Mouse (Mus musculus): ENCODE results near the gene Zp2. TPM values are rescaled to one million over a fixed set of nuclear protein-coding genes. Genes with fewer than 3 reads are reported as not detected.

The Zp2 gene
- total and polyA plus RNA-seq, 2 experiments from 2014 or later: 0.15 to 0.31 TPM

DNA sequence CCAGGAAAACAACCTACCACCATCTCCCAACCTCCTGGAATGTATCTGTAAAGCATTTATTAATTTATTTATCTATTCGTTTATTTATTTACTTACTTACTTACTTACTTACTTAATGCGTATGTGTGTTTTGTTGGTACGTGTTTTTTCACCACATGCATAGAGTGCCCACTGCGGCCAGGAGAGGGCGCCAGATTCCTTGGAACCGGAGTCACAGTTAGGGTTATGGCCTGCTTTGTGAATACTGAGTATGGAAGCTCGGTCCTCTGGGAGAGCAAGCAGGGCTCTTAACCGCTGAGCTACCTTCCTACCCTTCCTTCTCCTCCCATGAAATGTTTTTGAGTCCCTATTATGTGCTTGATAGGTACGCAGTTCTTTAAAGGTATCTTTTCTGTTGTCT, 46.7 kb downstream of the Zp2 start:
- 0 out of 2 replicates have a peak, but pooled peaks have one; percentile 18 for ATAC-seq (ENCODE audit: insufficient read depth, low read depth)
- H3K27me3 ChIP-seq (ENCODE audit: control insufficient read depth, insufficient read depth, low read length): no peaks in the 10 kb centered on the region
- no peak overlapping the region for H3K4me2 ChIP-seq (ENCODE audit: low read depth, low read length)
- TF ChIP-seq EP300 (IDR thresholded peaks at IDR 0.05; ENCODE audit: low read depth) (no peak), CTCF (IDR thresholded peaks at IDR 0.05; ENCODE audit: low read depth) (peak; percentile 79)
- H3K27ac ChIP-seq (ENCODE audit: low read depth): no peak overlapping the region
- no peak overlapping the region for H3K9ac ChIP-seq (replicated peaks; ENCODE audit: low read depth, low read length)
- H3K9me3 ChIP-seq (replicated peaks; ENCODE audit: control insufficient read depth, low read length): no peaks in the 10 kb centered on the region
- no peak overlapping the region for H3K4me3 ChIP-seq (ENCODE audit: low read depth, low read length)
- peak; percentile 36 for DNase-seq (ENCODE audit: low spot score)
- no peaks in the 10 kb centered on the region for H3K36me3 ChIP-seq (replicated peaks; ENCODE audit: control insufficient read depth, insufficient read depth, low read length)
- H3K4me1 ChIP-seq (ENCODE audit: control insufficient read depth, insufficient read depth): peaks cover 9% of the 10 kb centered on the region
- 22% methylated on average over 9 of the region's 9 CpGs for WGBS

DNA sequence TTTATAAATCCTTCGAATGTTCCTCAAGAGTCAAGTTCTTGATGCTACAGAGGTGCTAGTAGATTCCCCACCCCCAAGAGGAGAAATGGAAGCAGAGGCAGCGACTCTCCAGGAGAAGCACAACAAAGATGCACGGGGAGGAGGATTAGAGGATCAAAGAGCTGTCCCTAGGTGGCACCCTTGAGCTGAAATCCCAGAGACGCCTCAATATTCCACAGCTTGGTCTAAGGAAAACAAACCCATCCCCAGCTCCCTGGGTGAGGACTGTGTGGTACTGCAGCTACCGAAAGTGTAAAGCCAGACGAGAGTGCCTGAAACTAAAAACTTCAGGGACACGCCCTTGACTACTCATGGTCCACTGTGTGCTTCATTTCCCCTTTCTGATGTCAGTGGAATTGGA, 47.2 kb downstream of the Zp2 start:
- WGBS: 6% methylated on average over 7 of the region's 7 CpGs
- Histone ChIP-seq H3K4me3 (ENCODE audit: low read depth, low read length) (no peak overlapping the region), H3K27ac (ENCODE audit: low read depth) (no peak overlapping the region), H3K36me3 (replicated peaks; ENCODE audit: control insufficient read depth, insufficient read depth, low read length) (no peaks in the 10 kb centered on the region), H3K9ac (replicated peaks; ENCODE audit: low read depth, low read length) (no peak overlapping the region), H3K4me1 (ENCODE audit: control insufficient read depth, insufficient read depth) (peaks cover 8% of the 10 kb centered on the region), H3K4me2 (ENCODE audit: low read depth, low read length) (no peak overlapping the region), H3K9me3 (replicated peaks; ENCODE audit: control insufficient read depth, low read length) (no peaks in the 10 kb centered on the region), H3K27me3 (ENCODE audit: control insufficient read depth, insufficient read depth, low read length) (no peaks in the 10 kb centered on the region)
- ATAC-seq (ENCODE audit: insufficient read depth, low read depth) (0 out of 2 replicates have a peak, but pooled peaks have one; percentile 34), DNase-seq (ENCODE audit: low spot score) (peak; percentile 30)
- peak; percentile 61 for TF ChIP-seq CTCF (IDR thresholded peaks at IDR 0.05; ENCODE audit: low read depth)
- no peak for TF ChIP-seq EP300 (IDR thresholded peaks at IDR 0.05; ENCODE audit: low read depth)

DNA sequence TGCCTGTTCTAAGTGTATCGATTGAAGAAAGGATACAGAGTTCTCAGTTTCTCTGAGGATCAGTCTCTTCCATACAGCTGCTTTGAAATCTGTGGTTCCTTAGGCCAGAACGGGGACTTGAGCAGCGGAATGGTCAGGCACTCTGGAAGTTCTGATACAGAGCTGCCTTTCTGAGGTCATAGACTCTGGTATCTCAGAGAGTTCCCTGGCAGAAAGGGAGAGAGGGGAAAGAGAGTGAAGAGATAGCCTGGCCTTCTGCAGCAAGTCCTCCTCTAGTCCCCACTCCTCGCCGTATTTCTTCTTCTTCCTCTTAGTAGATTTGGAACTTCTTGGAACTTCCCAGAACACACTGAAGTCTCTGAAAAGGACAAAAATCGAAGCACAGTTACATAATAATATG, 49.9 kb downstream of the Zp2 start, which contains the start of gene Dnah3:
Gene Dnah3, minus strand, starts transcription at position 101 of the 400 bp plus-strand sequence.
- TF ChIP-seq CTCF (IDR thresholded peaks at IDR 0.05; ENCODE audit: low read depth) (no peak), EP300 (IDR thresholded peaks at IDR 0.05; ENCODE audit: low read depth) (no peak)
- Histone ChIP-seq H3K36me3 (replicated peaks; ENCODE audit: control insufficient read depth, insufficient read depth, low read length) (no peaks in the 10 kb centered on the region), H3K4me2 (ENCODE audit: low read depth, low read length) (no peak within 1 kb of the TSS), H3K4me3 (ENCODE audit: low read depth, low read length) (no peak within 1 kb of the TSS), H3K9ac (replicated peaks; ENCODE audit: low read depth, low read length) (no peak within 1 kb of the TSS), H3K9me3 (replicated peaks; ENCODE audit: control insufficient read depth, low read length) (no peaks in the 10 kb centered on the region), H3K27me3 (ENCODE audit: control insufficient read depth, insufficient read depth, low read length) (no peaks in the 10 kb centered on the region), H3K27ac (ENCODE audit: low read depth) (no peak within 1 kb of the TSS), H3K4me1 (ENCODE audit: control insufficient read depth, insufficient read depth) (0 out of 2 replicates have a peak, but pooled peaks cover 4% of the 10 kb centered on the region)
- DNase-seq (ENCODE audit: low spot score) (no peak), ATAC-seq (ENCODE audit: insufficient read depth, low read depth) (no peak)
- WGBS: 74% methylated on average over 6 of the region's 6 CpGs

DNA sequence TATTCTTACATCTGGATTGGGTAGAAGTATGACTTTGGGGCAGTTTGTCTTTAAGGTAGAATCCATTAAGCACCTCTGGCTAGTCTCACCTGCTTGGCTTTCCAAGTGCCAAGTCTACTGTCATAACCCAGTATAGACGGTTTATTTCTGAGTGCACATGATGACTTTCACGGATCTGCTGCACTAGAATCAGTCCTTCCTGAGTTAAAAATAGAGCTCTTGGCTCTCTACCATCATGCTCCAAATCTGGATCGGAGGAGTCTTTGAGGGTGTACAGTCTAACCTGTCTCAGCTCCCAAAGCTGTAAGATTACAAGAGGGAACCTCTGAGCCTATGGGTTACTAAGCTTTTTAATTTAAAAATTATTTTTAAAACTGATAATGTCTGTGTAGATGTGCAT, 50.9 kb downstream of the Zp2 start:
- peak; percentile 36; the same call in 1 of the 2 replicates for ATAC-seq (ENCODE audit: insufficient read depth, low read depth)
- WGBS: 13% methylated on average over 3 of the region's 3 CpGs
- TF ChIP-seq EP300 (IDR thresholded peaks at IDR 0.05; ENCODE audit: low read depth) (no peak), CTCF (IDR thresholded peaks at IDR 0.05; ENCODE audit: low read depth) (no peak)

DNA sequence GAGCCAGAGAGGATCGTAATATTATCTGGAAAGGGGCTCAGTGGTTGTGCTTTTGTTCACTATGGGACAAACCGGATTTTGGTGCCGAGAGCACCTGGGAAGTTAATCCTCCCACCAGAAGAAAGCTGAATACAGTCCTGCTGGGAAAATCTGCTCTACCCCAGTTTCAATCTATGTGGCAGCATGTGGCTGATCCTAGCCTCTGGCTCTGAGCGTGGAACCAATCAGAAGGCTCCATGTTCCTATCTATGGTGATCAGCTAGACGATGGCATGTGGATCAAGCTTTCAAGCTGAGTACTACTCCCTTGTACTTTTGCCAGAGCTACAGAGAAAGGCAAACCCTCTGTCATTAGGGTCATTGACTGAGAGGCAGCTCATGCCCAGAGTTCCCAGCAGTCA, 52.1 kb downstream of the Zp2 start:
- no peak for ATAC-seq (ENCODE audit: insufficient read depth, low read depth)
- Histone ChIP-seq H3K9me3 (replicated peaks; ENCODE audit: control insufficient read depth, low read length) (no peaks in the 10 kb centered on the region), H3K4me2 (ENCODE audit: low read depth, low read length) (no peak overlapping the region), H3K27me3 (ENCODE audit: control insufficient read depth, insufficient read depth, low read length) (no peaks in the 10 kb centered on the region), H3K4me1 (ENCODE audit: control insufficient read depth, insufficient read depth) (0 out of 2 replicates have a peak, but pooled peaks cover 4% of the 10 kb centered on the region), H3K9ac (replicated peaks; ENCODE audit: low read depth, low read length) (no peak overlapping the region), H3K27ac (ENCODE audit: low read depth) (no peak overlapping the region), H3K36me3 (replicated peaks; ENCODE audit: control insufficient read depth, insufficient read depth, low read length) (no peaks in the 10 kb centered on the region), H3K4me3 (ENCODE audit: low read depth, low read length) (no peak overlapping the region)
- 53% methylated on average over 5 of the region's 5 CpGs for WGBS
- TF ChIP-seq CTCF (IDR thresholded peaks at IDR 0.05; ENCODE audit: low read depth) (no peak), EP300 (IDR thresholded peaks at IDR 0.05; ENCODE audit: low read depth) (no peak)
- DNase-seq (ENCODE audit: low spot score): no peak

More for the DNA sequence above, 50.9 kb downstream of the Zp2 start:
- no peak overlapping the region for H3K4me3 ChIP-seq (ENCODE audit: low read depth, low read length)
- H3K4me1 ChIP-seq (ENCODE audit: control insufficient read depth, insufficient read depth): 0 out of 2 replicates have a peak, but pooled peaks cover 4% of the 10 kb centered on the region
- DNase-seq (ENCODE audit: low spot score): no peak
- no peak overlapping the region for H3K4me2 ChIP-seq (ENCODE audit: low read depth, low read length)
- no peaks in the 10 kb centered on the region for H3K36me3 ChIP-seq (replicated peaks; ENCODE audit: control insufficient read depth, insufficient read depth, low read length)
- H3K27me3 ChIP-seq (ENCODE audit: control insufficient read depth, insufficient read depth, low read length): no peaks in the 10 kb centered on the region
- H3K27ac ChIP-seq (ENCODE audit: low read depth): no peak overlapping the region
- H3K9ac ChIP-seq (replicated peaks; ENCODE audit: low read depth, low read length): no peak overlapping the region
- no peaks in the 10 kb centered on the region for H3K9me3 ChIP-seq (replicated peaks; ENCODE audit: control insufficient read depth, low read length)

DNA sequence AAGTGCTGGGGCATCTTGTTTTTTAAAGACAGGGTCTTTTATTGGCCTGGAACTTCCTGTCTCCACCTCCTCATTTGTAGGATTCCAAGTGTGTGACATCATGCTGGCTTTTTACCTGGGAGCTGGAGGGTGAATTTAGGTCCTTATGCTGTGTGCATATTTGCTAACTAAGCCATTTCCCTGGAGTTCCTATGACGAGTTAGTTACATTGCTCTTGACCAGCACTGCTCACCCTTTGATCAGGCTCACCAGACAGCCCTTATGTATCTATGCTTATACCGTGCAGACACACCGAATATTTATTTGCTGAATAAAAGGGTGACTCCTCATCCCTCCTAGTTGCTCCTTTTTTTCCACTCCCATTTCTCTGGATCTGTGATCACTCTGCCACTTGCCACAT, 64.9 kb downstream of the Zp2 start:
- ATAC-seq (ENCODE audit: insufficient read depth, low read depth) (no peak), DNase-seq (ENCODE audit: low spot score) (no peak)
- Histone ChIP-seq H3K36me3 (replicated peaks; ENCODE audit: control insufficient read depth, insufficient read depth, low read length) (no peaks in the 10 kb centered on the region), H3K9me3 (replicated peaks; ENCODE audit: control insufficient read depth, low read length) (no peaks in the 10 kb centered on the region), H3K4me3 (ENCODE audit: low read depth, low read length) (no peak overlapping the region), H3K9ac (replicated peaks; ENCODE audit: low read depth, low read length) (no peak overlapping the region), H3K27me3 (ENCODE audit: control insufficient read depth, insufficient read depth, low read length) (no peaks in the 10 kb centered on the region), H3K4me1 (ENCODE audit: control insufficient read depth, insufficient read depth) (no peaks in the 10 kb centered on the region), H3K4me2 (ENCODE audit: low read depth, low read length) (no peak overlapping the region), H3K27ac (ENCODE audit: low read depth) (no peak overlapping the region)
- no peak for TF ChIP-seq EP300 (IDR thresholded peaks at IDR 0.05; ENCODE audit: low read depth)
- TF ChIP-seq CTCF (IDR thresholded peaks at IDR 0.05; ENCODE audit: low read depth): no peak
- 74% methylated on average over 3 of the region's 3 CpGs for WGBS

Other genes with a start within 250 kb of the Zp2 start
- gene Lyrm1, start 249.4 kb downstream of the Zp2 start, total RNA-seq (2014; rRNA removed; ENCODE audit: low replicate concordance): 3.0 and 11.9 TPM in 2 replicates
- gene Lyrm1, start 249.4 kb downstream of the Zp2 start, polyA plus RNA-seq (2015; fragmentation: Nextera tagmentation; extraction: Ambion mirVana): 8.4 and 9.2 TPM in 2 replicates
- gene Dcun1d3, start 249.0 kb downstream of the Zp2 start, total RNA-seq (2014; rRNA removed; ENCODE audit: low replicate concordance): 2.8 and 8.2 TPM in 2 replicates
- gene Dcun1d3, start 249.0 kb downstream of the Zp2 start, polyA plus RNA-seq (2015; fragmentation: Nextera tagmentation; extraction: Ambion mirVana): 4.8 and 5.5 TPM in 2 replicates
- gene Dnah3, start 50.0 kb downstream of the Zp2 start, total RNA-seq (2014; rRNA removed; ENCODE audit: low replicate concordance): 0.08 TPM in 1 of 2 replicates, not detected in the other
- 0.08 TPM in 1 of 2 replicates, not detected in the other for gene Dnah3, start 50.0 kb downstream of the Zp2 start, polyA plus RNA-seq (2015; fragmentation: Nextera tagmentation; extraction: Ambion mirVana)
- gene Tmem159, start 42.9 kb downstream of the Zp2 start, total RNA-seq (2014; rRNA removed; ENCODE audit: low replicate concordance): 24.7 and 25.2 TPM in 2 replicates
- 20.6 and 35.4 TPM in 2 replicates for gene Tmem159, start 42.9 kb downstream of the Zp2 start, polyA plus RNA-seq (2015; fragmentation: Nextera tagmentation; extraction: Ambion mirVana)
- not detected in 2 replicates for gene Anks4b, start 28.6 kb upstream of the Zp2 start, total RNA-seq (2014; rRNA removed; ENCODE audit: low replicate concordance)
- gene Anks4b, start 28.6 kb upstream of the Zp2 start, polyA plus RNA-seq (2015; fragmentation: Nextera tagmentation; extraction: Ambion mirVana): not detected in 2 replicates
- 0.19 TPM in 1 of 2 replicates, not detected in the other for gene Crym, start 56.8 kb upstream of the Zp2 start, total RNA-seq (2014; rRNA removed; ENCODE audit: low replicate concordance)
- 0.45 and 1.0 TPM in 2 replicates for gene Crym, start 56.8 kb upstream of the Zp2 start, polyA plus RNA-seq (2015; fragmentation: Nextera tagmentation; extraction: Ambion mirVana)
- not detected in 2 replicates for gene Abca14, start 58.7 kb upstream of the Zp2 start, total RNA-seq (2014; rRNA removed; ENCODE audit: low replicate concordance)
- gene Abca14, start 58.7 kb upstream of the Zp2 start, polyA plus RNA-seq (2015; fragmentation: Nextera tagmentation; extraction: Ambion mirVana): not detected in 2 replicates
- not detected in 2 replicates for gene Abca15, start 183.4 kb upstream of the Zp2 start, total RNA-seq (2014; rRNA removed; ENCODE audit: low replicate concordance)
- gene Abca15, start 183.4 kb upstream of the Zp2 start, polyA plus RNA-seq (2015; fragmentation: Nextera tagmentation; extraction: Ambion mirVana): not detected in 2 replicates

Measured in heart, postnatal 0 days (tissue).